Mouse (Mus musculus) bone marrow macrophage, adult 2 months (primary cell): ENCODE measurements around the gene Mdk.

Experiments
- CTCF ChIP-seq: IDR thresholded peaks from 2 replicates; pipeline ENCODE4 v1.5.1; 2012; ENCODE audit warnings: low read depth, mild to moderate bottlenecking, low read length, moderate library complexity
- POLR2A ChIP-seq: IDR thresholded peaks from 2 replicates; pipeline ENCODE4 v1.6.1; 2012; ENCODE audit warnings: mild to moderate bottlenecking, low read depth, low read length, borderline replicate concordance

GRCm38 (mm10) chr2:91906141-91906540, 26.0 kb downstream of the Mdk start:
- TF ChIP-seq POLR2A (no peak), CTCF (no peak)
